Mouse (Mus musculus) small intestine, adult 2 months (tissue): ENCODE results near the gene Hexim1. TPM values are rescaled to one million over a fixed set of nuclear protein-coding genes. Genes with fewer than 3 reads are reported as not detected.

Experiments
- H3K27ac ChIP-seq: fragments of 200-500 bp; 2 replicates; pipeline ENCODE4 v1.5.1; 2012; ENCODE audit warnings: low read depth, low read length, control low read depth, inconsistent platforms; ENCODE audit not compliant: insufficient read depth
- H3K27me3 ChIP-seq: fragments of 200-500 bp; 2 replicates; pipeline ENCODE4 v1.6.1; 2012; ENCODE audit warnings: mild to moderate bottlenecking, moderate library complexity, low read length, inconsistent platforms; ENCODE audit not compliant: control insufficient read depth, insufficient read depth
- H3K36me3 ChIP-seq: fragments of 200-500 bp; 2 replicates; pipeline ENCODE4 v1.6.1; 2012; ENCODE audit warnings: mild to moderate bottlenecking, low read length, control low read depth, inconsistent platforms; ENCODE audit not compliant: control insufficient read depth, insufficient read depth
- H3K4me1 ChIP-seq: fragments of 200-500 bp; 2 replicates; pipeline ENCODE4 v1.6.1; 2012; ENCODE audit warnings: low read length, inconsistent platforms, mixed read lengths; ENCODE audit not compliant: control insufficient read depth, insufficient read depth, insufficient read length
- H3K4me3 ChIP-seq: fragments of 200-500 bp; 2 replicates; pipeline ENCODE4 v1.5.1; 2012; ENCODE audit warnings: low read depth, mild to moderate bottlenecking, control low read depth, inconsistent platforms, low read length, moderate library complexity
- CTCF ChIP-seq: fragments of 200-500 bp; IDR thresholded peaks from 2 replicates; pipeline ENCODE4 v1.5.1; 2012; ENCODE audit warnings: low read depth, mild to moderate bottlenecking, control low read depth, inconsistent platforms, low read length, moderate library complexity, mixed read lengths; ENCODE audit not compliant: insufficient replicate concordance, insufficient read length; ENCODE audit errors: extremely low read depth
- POLR2A ChIP-seq: fragments of 200-500 bp; IDR thresholded peaks from 2 replicates; pipeline ENCODE4 v1.6.1; 2012; ENCODE audit warnings: low read depth, mild to moderate bottlenecking, control low read depth, inconsistent platforms, low read length, moderate library complexity
- WGBS: fragments of 180-500 bp; shearing (Covaris S2); methylation state at CpG from one replicate; pipeline ENCODE4 v1.1.7; 2018; 5-methylcytosine and 5-hydroxymethylcytosine counted together
- polyA plus RNA-seq: library from polyadenylated mRNA; depleted of rRNA; stranded (reverse); fragments of >200 nt; gene quantifications from 2 replicates; pipeline ENCODE4 v1.2.3, GENCODE M21; 2012

Gene Hexim1
- polyA plus RNA-seq, 1 experiment: 11.4 TPM

DNA sequence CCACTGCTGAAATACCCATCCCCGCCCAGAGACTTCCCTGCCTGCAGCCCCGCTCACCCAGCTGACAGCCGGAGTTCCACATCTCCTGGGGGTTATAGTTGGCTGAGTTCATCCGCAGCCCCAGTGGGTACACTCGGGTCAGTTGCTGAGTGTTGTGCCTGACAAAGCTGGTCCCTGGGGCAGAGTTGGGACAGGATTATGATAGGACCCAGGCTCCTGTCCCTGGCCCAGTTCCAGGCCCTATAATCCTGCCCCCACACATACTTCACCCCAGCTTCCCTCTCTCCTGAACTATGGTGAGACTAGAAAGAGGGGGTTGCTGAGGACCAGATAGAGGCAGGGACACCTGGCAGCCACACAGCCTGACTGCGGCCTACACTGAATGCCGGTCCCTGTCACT lies 42.4 kb upstream of the Hexim1 start:
- H3K27ac ChIP-seq: no peak overlapping the region

DNA sequence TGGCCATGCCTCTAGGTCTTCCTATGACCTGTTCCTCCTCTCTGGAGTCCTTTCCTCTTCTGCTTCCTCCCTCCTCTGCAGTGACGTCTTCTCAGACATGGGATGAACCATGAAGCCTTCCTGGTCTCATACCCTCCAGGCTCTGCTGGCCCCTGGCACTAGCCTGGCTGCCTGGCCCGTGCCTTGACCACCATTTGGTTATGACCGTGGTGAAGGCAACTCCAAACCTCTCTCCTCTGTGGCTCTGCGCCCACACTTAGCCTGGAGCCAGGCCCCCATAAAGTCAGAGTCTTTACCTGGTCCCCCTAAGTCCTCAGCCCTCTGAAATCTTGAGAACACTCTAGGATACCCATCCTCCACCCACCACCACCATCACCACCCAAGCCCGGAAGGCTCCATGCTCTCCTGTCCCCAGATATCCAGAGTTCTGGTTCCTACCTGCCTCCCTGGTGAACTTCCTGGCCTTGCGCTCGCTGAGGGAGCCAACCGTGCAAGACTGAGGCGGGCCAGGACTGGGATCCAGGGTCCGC lies 41.8 kb upstream of the Hexim1 start:
- Histone ChIP-seq H3K36me3 (peaks cover 10% of the 10 kb centered on the region), H3K4me1 (peaks cover 6% of the 10 kb centered on the region; the same call in 1 of the 2 replicates), H3K27me3 (no peaks in the 10 kb centered on the region), H3K4me3 (no peak overlapping the region), H3K27ac (no peak overlapping the region)
- TF ChIP-seq CTCF (no peak), POLR2A (no peak)
- 81% methylated on average over 10 of the region's 10 CpGs for WGBS

More for the DNA sequence above, 42.4 kb upstream of the Hexim1 start:
- Histone ChIP-seq H3K4me1 (peaks cover 6% of the 10 kb centered on the region; the same call in 1 of the 2 replicates), H3K27me3 (no peaks in the 10 kb centered on the region), H3K36me3 (peaks cover 16% of the 10 kb centered on the region), H3K4me3 (no peak overlapping the region)
- TF ChIP-seq POLR2A (no peak), CTCF (no peak)
- WGBS: 86% methylated on average over 7 of the region's 7 CpGs

DNA sequence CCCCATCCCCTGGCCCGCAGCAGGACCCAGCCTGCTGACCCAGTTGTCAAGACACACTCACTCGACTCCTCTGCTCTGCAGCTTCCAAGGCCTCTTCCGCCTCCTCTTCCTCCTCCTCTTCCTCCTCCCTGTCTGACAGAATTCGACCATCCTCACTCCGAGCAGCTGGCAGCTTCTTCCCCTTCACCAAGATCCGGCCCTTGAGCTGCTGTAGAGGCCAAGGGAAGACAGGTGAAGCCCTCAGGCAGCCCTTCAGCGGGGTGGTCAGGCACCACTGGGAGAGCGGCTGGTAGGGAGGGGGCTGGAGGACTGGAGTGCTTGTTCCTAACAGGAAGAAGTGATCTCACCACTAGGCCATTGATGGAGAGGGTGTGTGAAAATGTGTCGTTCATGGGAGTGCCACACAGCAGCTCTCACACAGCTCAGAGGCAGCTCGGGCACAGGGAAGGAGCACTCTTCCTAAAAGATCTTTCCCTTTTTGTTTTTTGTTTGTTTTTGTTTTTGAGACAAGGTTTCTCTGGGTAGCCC lies 41.2 kb upstream of the Hexim1 start:
- WGBS: 58% methylated on average over 10 of the region's 10 CpGs
- Histone ChIP-seq H3K4me3 (no peak overlapping the region), H3K4me1 (peaks cover 6% of the 10 kb centered on the region; the same call in 1 of the 2 replicates), H3K36me3 (peaks cover 8% of the 10 kb centered on the region; the same call in 1 of the 2 replicates), H3K27me3 (no peaks in the 10 kb centered on the region), H3K27ac (no peak overlapping the region)
- TF ChIP-seq CTCF: no peak
- TF ChIP-seq POLR2A: no peak

DNA sequence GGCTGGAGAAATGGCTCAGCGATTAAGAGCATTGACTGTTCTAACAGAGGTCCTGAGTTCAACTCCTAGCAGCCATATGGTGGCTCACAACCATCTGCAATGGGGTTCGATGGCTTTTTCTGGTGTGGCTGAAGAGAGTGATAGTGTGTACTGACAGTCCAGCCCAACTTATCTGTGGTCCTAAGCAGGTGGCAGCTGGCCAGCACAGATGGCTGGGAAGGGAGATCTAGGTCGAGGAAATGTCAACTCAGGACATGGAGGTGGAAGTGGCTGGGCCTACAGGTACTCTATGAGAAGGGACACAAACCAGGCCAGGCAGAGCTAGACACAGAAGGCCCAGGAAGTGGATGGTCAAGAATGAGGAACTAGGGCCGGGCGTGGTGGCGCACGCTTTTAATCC lies 40.0 kb upstream of the Hexim1 start:
- no peaks in the 10 kb centered on the region for H3K36me3 ChIP-seq
- no peak overlapping the region for H3K4me3 ChIP-seq
- 74% methylated on average over 7 of the region's 7 CpGs for WGBS
- peaks cover 13% of the 10 kb centered on the region for H3K4me1 ChIP-seq
- TF ChIP-seq POLR2A: no peak
- no peak for TF ChIP-seq CTCF
- H3K27ac ChIP-seq: no peak overlapping the region
- H3K27me3 ChIP-seq: no peaks in the 10 kb centered on the region

DNA sequence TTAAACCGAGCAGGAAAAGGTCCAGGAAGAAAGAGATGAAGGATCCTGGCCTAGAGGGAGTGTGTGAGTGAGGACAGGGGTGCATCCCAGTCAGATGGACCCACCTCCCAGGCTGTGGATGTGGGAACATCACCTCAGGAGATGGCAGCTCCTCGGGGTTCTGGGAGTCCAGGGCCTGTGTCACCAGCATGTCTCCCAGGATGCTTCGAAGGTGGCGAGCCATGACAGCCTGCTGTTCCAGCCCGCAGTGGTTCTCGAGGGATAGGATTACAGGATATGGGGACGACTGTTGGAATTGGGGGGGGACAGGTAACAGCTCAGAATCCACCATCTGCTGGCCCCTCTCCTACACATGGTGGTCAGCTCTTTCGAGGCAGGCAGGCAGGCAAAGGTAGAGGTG lies 39.5 kb upstream of the Hexim1 start:
- no peak overlapping the region for H3K27ac ChIP-seq
- 86% methylated on average over 8 of the region's 8 CpGs for WGBS
- no peaks in the 10 kb centered on the region for H3K36me3 ChIP-seq
- no peak overlapping the region for H3K4me3 ChIP-seq
- no peaks in the 10 kb centered on the region for H3K27me3 ChIP-seq
- TF ChIP-seq POLR2A (no peak), CTCF (no peak)
- peaks cover 13% of the 10 kb centered on the region for H3K4me1 ChIP-seq

DNA sequence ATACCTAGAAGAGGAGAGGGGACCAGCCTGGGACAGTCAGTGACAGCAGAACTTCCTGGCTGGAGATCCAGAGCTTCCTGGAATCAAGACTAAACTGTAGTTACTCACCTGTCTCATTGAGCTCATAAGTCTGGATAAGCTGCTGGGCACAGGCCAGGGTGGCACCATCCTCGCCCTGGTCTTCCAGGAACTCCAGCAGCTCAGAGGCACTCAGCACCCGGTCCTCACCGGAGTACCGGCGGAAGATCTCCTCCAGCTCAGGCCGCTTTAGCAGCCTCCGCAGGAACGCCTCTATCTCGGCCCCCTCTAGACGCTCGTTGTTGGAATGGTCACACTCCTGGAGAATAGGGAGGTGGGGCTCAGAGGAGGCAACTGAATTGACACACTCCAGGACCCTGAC lies 37.9 kb upstream of the Hexim1 start:
- TF ChIP-seq CTCF: no peak
- TF ChIP-seq POLR2A: no peak
- Histone ChIP-seq H3K4me1 (peaks cover 13% of the 10 kb centered on the region), H3K36me3 (no peaks in the 10 kb centered on the region), H3K27me3 (no peaks in the 10 kb centered on the region), H3K4me3 (no peak overlapping the region), H3K27ac (no peak overlapping the region)
- 87% methylated on average over 11 of the region's 11 CpGs for WGBS

DNA sequence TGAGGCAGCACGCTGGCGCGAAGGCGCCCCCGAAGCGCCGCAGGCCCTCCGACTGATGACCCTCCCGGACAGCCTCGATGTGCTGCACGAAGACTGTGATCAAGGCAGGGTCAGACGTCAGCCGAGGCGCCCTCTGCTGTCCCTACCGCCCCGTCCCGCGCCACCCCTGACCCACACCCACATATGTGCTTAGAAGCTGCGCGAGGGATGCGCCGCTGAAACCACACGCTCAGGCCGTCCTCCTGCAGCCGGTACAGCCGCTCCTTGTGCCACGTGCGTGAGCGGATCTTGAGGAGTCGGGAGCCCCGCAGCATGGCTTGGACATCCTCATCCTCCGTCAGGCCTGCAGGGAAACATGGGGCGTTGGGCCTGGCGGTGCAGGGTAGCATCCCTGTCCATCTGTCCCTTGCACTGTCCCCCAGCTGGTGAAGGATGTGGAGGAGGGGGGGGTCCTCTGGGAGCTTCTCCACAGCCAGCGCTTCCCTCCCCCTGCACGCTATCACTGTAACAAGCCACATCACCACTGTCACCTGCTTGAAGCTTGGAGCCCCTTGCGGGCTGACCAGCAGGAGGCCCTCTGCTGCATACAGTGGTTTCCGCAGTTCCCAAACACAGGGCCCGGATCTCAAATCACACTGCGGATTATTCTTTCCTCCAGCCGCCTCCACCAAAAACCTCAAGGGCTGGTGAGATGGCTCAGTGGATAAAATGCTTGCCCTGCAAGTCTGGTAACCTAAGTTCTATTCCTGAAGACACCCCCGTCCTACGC lies 35.5 kb upstream of the Hexim1 start:
- no peaks in the 10 kb centered on the region for H3K36me3 ChIP-seq
- peak overlapping the region; percentile 14 for H3K4me3 ChIP-seq
- no peak overlapping the region for H3K27ac ChIP-seq
- 12% methylated on average over 43 of the region's 43 CpGs for WGBS
- H3K4me1 ChIP-seq: peaks cover 13% of the 10 kb centered on the region
- TF ChIP-seq CTCF (no peak), POLR2A (no peak)
- H3K27me3 ChIP-seq: no peaks in the 10 kb centered on the region
